Mouse (Mus musculus) midbrain, embryonic 12.5 days (tissue): ENCODE measurements around the gene Ext2. TPM values are rescaled to one million over a fixed set of nuclear protein-coding genes. Genes with fewer than 3 reads are reported as not detected.

Experiments used
- ATAC-seq: fragments of 200-750 bp; cut with Nextera tagmentation; 2 replicates; pipeline ENCODE4 v1.8.0; 2017; ENCODE audit warnings: low read depth, moderate TSS enrichment, moderate library complexity; ENCODE audit not compliant: low FRiP score
- H3K27ac ChIP-seq: fragments of 300-500 bp; sonication (generic); replicated peaks from 2 replicates; pipeline ENCODE4 v1.5.1; 2016; ENCODE audit warnings: mild to moderate bottlenecking
- H3K27me3 ChIP-seq: fragments of 300-500 bp; sonication (generic); 2 replicates; pipeline ENCODE4 v1.6.1; 2016; ENCODE audit warnings: mild to moderate bottlenecking
- H3K36me3 ChIP-seq: fragments of 300-500 bp; sonication (generic); 2 replicates; pipeline ENCODE4 v1.6.1; 2016
- H3K4me1 ChIP-seq: fragments of 300-500 bp; sonication (generic); 2 replicates; pipeline ENCODE4 v1.6.1; 2016
- H3K4me2 ChIP-seq: fragments of 300-500 bp; sonication (generic); replicated peaks from 2 replicates; pipeline ENCODE4 v1.6.1; 2016; ENCODE audit warnings: mild to moderate bottlenecking, moderate library complexity
- H3K4me3 ChIP-seq: fragments of 300-500 bp; sonication (generic); 2 replicates; pipeline ENCODE4 v1.5.1; 2016; ENCODE audit warnings: mild to moderate bottlenecking
- H3K9ac ChIP-seq: fragments of 300-500 bp; sonication (generic); replicated peaks from 2 replicates; pipeline ENCODE4 v1.6.1; 2016; ENCODE audit warnings: mild to moderate bottlenecking, moderate library complexity
- H3K9me3 ChIP-seq: fragments of 300-500 bp; sonication (generic); 2 replicates; pipeline ENCODE4 v1.6.1; 2016; ENCODE audit warnings: mild to moderate bottlenecking
- WGBS: fragments of 180-500 bp; shearing (Covaris S2); methylation state at CpG from one replicate; pipeline ENCODE4 v1.1.7; 2016; 5-methylcytosine and 5-hydroxymethylcytosine counted together
- polyA plus RNA-seq: library from polyadenylated mRNA; unstranded; fragments of >200 nt; fragmentation: Nextera tagmentation; extraction: Ambion mirVana; gene quantifications from 2 replicates; pipeline ENCODE4 v1.2.1, GENCODE M21; 2016

Gene Ext2
- polyA plus RNA-seq, 1 experiment from 2014 or later: 75.3 TPM

DNA sequence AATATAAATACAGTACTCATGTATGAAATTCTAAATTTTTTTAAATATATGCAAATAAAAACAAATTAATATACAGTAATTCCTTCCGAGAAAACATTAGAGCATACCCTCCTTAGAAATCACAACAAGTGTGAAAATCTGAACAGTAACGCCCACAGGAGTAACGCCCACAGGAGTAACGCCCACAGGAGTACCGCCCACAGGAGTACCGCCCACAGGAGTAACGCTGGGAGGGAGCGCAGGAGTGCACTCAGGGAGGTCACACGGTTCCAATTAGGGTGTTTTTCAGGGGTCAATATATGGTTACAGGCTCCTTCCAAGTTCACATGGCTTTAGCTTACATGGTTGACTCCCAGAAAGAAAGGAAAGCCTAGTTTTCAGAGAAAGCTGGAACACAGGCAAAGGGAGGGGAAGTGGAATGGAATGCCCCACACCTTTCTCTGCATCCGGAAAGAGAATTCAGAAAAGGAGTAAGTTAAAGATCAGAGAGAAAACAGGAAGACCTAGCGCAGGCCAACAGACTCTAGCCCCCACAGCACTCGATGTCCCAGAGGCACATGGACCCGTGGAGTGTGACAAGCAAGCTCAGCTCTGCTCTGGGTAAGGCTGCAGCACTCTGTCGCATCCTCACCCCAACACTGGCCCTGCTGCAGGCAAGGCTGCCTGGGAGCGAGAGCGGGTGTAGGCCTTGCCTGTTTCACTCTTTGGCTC, 50.2 kb downstream of the Ext2 start:
- H3K9ac ChIP-seq: no peak overlapping the region
- H3K4me3 ChIP-seq: no peak overlapping the region
- no peak overlapping the region for H3K4me2 ChIP-seq
- H3K27me3 ChIP-seq: no peaks in the 10 kb centered on the region
- H3K36me3 ChIP-seq: 0 out of 2 replicates have a peak, but pooled peaks cover 8% of the 10 kb centered on the region
- H3K9me3 ChIP-seq: no peaks in the 10 kb centered on the region
- peaks cover 13% of the 10 kb centered on the region for H3K4me1 ChIP-seq
- H3K27ac ChIP-seq: no peak overlapping the region; the same call in 1 of the 2 replicates
- WGBS: 48% methylated on average over 16 of the region's 16 CpGs
- 0 out of 2 replicates have a peak, but pooled peaks have one; percentile 9 for ATAC-seq

DNA sequence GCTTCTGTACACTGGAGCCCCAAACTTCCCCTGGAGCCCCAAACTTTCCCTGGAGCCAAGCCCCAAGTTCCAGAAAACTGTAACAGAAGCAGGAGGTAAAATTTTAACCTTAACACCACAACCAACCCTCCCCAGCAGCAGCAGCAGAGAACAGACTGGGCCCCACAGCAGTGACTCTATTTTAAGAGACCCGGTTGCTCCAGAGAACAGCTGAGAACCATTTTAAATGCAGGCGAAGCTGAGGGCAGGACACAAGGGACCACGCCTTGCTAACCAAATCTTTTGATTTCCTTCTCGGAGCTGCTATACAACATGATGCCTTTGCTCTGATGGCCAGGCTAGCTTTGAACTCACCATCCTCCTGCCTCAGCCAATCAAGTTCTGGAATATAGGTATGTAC, 51.5 kb downstream of the Ext2 start:
- no peak for ATAC-seq
- H3K36me3 ChIP-seq: 0 out of 2 replicates have a peak, but pooled peaks cover 8% of the 10 kb centered on the region
- no peak overlapping the region for H3K27ac ChIP-seq
- H3K4me3 ChIP-seq: no peak overlapping the region
- H3K27me3 ChIP-seq: no peaks in the 10 kb centered on the region
- no peaks in the 10 kb centered on the region for H3K9me3 ChIP-seq
- 81% methylated on average over 4 of the region's 4 CpGs for WGBS
- H3K9ac ChIP-seq: no peak overlapping the region
- peaks cover 10% of the 10 kb centered on the region for H3K4me1 ChIP-seq
- H3K4me2 ChIP-seq: no peak overlapping the region

GRCm38 (mm10) chr2:93769875-93770274, 52.5 kb downstream of the Ext2 start:
- no peak for ATAC-seq
- Histone ChIP-seq H3K9ac (no peak overlapping the region), H3K27me3 (no peaks in the 10 kb centered on the region), H3K4me1 (peaks cover 9% of the 10 kb centered on the region), H3K36me3 (0 out of 2 replicates have a peak, but pooled peaks cover 8% of the 10 kb centered on the region), H3K9me3 (no peaks in the 10 kb centered on the region), H3K4me2 (no peak overlapping the region), H3K27ac (no peak overlapping the region), H3K4me3 (no peak overlapping the region)
- 91% methylated on average over 6 of the region's 6 CpGs for WGBS

DNA sequence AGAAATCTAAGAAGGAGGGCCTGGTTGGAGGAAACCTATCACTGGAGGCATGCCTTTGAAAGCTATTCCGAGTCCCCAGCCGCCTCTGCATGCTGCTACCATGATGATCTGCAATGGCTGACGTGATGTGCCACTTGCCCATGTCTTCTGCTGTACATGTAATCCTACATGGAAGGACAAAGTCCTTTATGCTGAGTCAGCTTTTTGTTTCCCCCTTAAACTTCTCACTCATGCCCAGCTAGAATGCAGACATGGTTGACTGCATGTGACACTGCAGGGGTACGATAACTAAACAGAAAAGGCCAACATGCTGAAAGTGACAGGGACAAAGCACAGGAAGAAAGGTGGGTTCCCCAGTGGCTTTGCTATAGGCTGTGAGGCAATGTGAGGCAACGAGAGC, 56.6 kb downstream of the Ext2 start:
- H3K27me3 ChIP-seq: no peaks in the 10 kb centered on the region
- H3K27ac ChIP-seq: no peak overlapping the region
- H3K9me3 ChIP-seq: no peaks in the 10 kb centered on the region
- H3K36me3 ChIP-seq: peaks cover 20% of the 10 kb centered on the region
- no peaks in the 10 kb centered on the region for H3K4me1 ChIP-seq
- no peak overlapping the region for H3K4me2 ChIP-seq
- WGBS: 90% methylated on average over 5 of the region's 5 CpGs
- no peak overlapping the region for H3K4me3 ChIP-seq
- no peak overlapping the region for H3K9ac ChIP-seq
- no peak for ATAC-seq

- no peak for ATAC-seq
- no peak overlapping the region for H3K4me2 ChIP-seq
- H3K27me3 ChIP-seq: no peaks in the 10 kb centered on the region
- WGBS: 92% methylated on average over 3 of the region's 3 CpGs
- H3K4me3 ChIP-seq: no peak overlapping the region
- no peaks in the 10 kb centered on the region for H3K9me3 ChIP-seq
- H3K27ac ChIP-seq: no peak overlapping the region
- peaks cover 17% of the 10 kb centered on the region for H3K36me3 ChIP-seq
- H3K9ac ChIP-seq: no peak overlapping the region
- no peaks in the 10 kb centered on the region for H3K4me1 ChIP-seq
Observed at GRCm38 (mm10) chr2:93764211-93764610, 58.2 kb downstream of the Ext2 start.

DNA sequence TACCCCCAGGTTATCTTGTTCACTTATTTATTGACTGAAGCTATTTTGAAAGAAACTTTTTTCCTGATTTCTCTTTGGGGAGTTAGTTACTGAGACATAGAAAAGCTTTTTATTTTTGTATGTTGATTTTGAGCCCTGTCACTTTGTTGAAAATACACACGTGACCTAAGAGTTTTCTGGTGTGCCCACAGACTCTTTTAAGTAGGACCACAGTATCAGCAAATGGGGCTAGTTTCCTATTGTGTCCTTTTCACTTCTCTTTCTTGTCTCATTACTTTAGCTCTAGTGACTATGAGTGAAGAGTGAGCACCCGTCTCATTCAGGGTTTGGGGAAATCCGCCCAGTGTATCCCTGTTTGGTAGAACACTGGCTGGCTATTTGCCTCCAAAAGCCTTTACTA, 62.0 kb downstream of the Ext2 start:
- Histone ChIP-seq H3K4me1 (no peaks in the 10 kb centered on the region), H3K9ac (no peak overlapping the region), H3K4me3 (no peak overlapping the region), H3K27me3 (no peaks in the 10 kb centered on the region), H3K9me3 (no peaks in the 10 kb centered on the region), H3K36me3 (peaks cover 12% of the 10 kb centered on the region), H3K27ac (no peak overlapping the region), H3K4me2 (no peak overlapping the region)
- no peak for ATAC-seq
- WGBS: 54% methylated on average over 3 of the region's 3 CpGs

- Histone ChIP-seq H3K4me1 (no peaks in the 10 kb centered on the region), H3K27me3 (no peaks in the 10 kb centered on the region), H3K9ac (no peak overlapping the region), H3K4me3 (no peak overlapping the region), H3K4me2 (no peak overlapping the region), H3K9me3 (no peaks in the 10 kb centered on the region), H3K36me3 (peaks cover 12% of the 10 kb centered on the region), H3K27ac (no peak overlapping the region)
- WGBS: 70% methylated on average over 7 of the region's 7 CpGs
- ATAC-seq: no peak
Observed at GRCm38 (mm10) chr2:93759173-93759572, 63.2 kb downstream of the Ext2 start.

GRCm38 (mm10) chr2:93758298-93758697, 64.1 kb downstream of the Ext2 start:
- peaks cover 12% of the 10 kb centered on the region for H3K36me3 ChIP-seq
- no peaks in the 10 kb centered on the region for H3K27me3 ChIP-seq
- H3K9ac ChIP-seq: no peak overlapping the region
- H3K4me2 ChIP-seq: no peak overlapping the region
- WGBS: 81% methylated on average over 6 of the region's 6 CpGs
- H3K4me1 ChIP-seq: no peaks in the 10 kb centered on the region
- H3K27ac ChIP-seq: no peak overlapping the region
- no peaks in the 10 kb centered on the region for H3K9me3 ChIP-seq
- H3K4me3 ChIP-seq: no peak overlapping the region
- ATAC-seq: no peak

DNA sequence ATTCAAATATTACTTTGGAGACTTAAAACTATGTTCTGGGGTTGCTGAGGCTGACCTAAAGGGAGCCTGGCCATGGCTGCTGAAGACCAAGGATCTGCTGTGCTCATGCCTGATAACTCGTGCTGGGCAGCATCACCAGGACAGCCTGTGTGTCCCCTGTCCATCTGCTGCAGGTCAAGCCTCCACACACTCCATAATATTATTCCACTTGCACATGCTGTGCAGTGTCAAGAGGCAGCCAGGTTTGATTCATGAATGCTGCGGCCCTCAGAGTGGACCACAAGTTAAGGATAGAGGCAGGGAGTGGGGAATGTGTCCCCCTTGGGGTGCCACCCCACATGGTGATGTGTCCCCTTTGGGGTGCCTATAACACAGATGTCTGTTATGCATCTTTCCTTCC, 68.0 kb downstream of the Ext2 start:
- Histone ChIP-seq H3K27me3 (no peaks in the 10 kb centered on the region), H3K36me3 (no peaks in the 10 kb centered on the region), H3K27ac (no peak overlapping the region), H3K9me3 (no peaks in the 10 kb centered on the region), H3K4me1 (no peaks in the 10 kb centered on the region), H3K4me3 (no peak overlapping the region), H3K4me2 (no peak overlapping the region), H3K9ac (no peak overlapping the region)
- no peak for ATAC-seq
- 91% methylated on average over 2 of the region's 2 CpGs for WGBS

GRCm38 (mm10) chr2:93753147-93753758, 69.1 kb downstream of the Ext2 start:
- Histone ChIP-seq H3K9me3 (no peaks in the 10 kb centered on the region), H3K4me3 (no peak overlapping the region), H3K4me2 (no peak overlapping the region), H3K36me3 (no peaks in the 10 kb centered on the region), H3K27me3 (no peaks in the 10 kb centered on the region), H3K27ac (no peak overlapping the region), H3K4me1 (no peaks in the 10 kb centered on the region), H3K9ac (no peak overlapping the region)
- no peak for ATAC-seq
- WGBS: 62% methylated on average over 6 of the region's 6 CpGs

GRCm38 (mm10) chr2:93749709-93750108, 72.7 kb downstream of the Ext2 start:
- no peak overlapping the region for H3K4me3 ChIP-seq
- no peaks in the 10 kb centered on the region for H3K27me3 ChIP-seq
- no peaks in the 10 kb centered on the region for H3K36me3 ChIP-seq
- H3K9ac ChIP-seq: no peak overlapping the region
- no peak overlapping the region for H3K27ac ChIP-seq
- no peaks in the 10 kb centered on the region for H3K9me3 ChIP-seq
- no peak overlapping the region for H3K4me2 ChIP-seq
- 91% methylated on average over 4 of the region's 4 CpGs for WGBS
- ATAC-seq: no peak
- peaks cover 4% of the 10 kb centered on the region; the same call in 1 of the 2 replicates for H3K4me1 ChIP-seq

- 95% methylated on average over 5 of the region's 5 CpGs for WGBS
Observed at GRCm38 (mm10) chr2:93747538-93748126, 74.7 kb downstream of the Ext2 start.

More at GRCm38 (mm10) chr2:93747538-93748126, 74.7 kb downstream of the Ext2 start:
- no peaks in the 10 kb centered on the region for H3K27me3 ChIP-seq
- no peak for ATAC-seq
- no peak overlapping the region for H3K27ac ChIP-seq
- no peak overlapping the region for H3K4me3 ChIP-seq
- H3K36me3 ChIP-seq: no peaks in the 10 kb centered on the region
- H3K4me1 ChIP-seq: peaks cover 11% of the 10 kb centered on the region
- H3K9ac ChIP-seq: no peak overlapping the region
- H3K9me3 ChIP-seq: no peaks in the 10 kb centered on the region
- no peak overlapping the region for H3K4me2 ChIP-seq
